Mouse (Mus musculus): ENCODE data around the gene Elp4. TPM values are rescaled to one million over a fixed set of nuclear protein-coding genes. Genes with fewer than 3 reads are reported as not detected.

Elp4 gene
- polyA plus RNA-seq (2014; fragmentation: Nextera tagmentation; extraction: Ambion mirVana) = 39.2 and 46.2 TPM in 2 replicates

DNA sequence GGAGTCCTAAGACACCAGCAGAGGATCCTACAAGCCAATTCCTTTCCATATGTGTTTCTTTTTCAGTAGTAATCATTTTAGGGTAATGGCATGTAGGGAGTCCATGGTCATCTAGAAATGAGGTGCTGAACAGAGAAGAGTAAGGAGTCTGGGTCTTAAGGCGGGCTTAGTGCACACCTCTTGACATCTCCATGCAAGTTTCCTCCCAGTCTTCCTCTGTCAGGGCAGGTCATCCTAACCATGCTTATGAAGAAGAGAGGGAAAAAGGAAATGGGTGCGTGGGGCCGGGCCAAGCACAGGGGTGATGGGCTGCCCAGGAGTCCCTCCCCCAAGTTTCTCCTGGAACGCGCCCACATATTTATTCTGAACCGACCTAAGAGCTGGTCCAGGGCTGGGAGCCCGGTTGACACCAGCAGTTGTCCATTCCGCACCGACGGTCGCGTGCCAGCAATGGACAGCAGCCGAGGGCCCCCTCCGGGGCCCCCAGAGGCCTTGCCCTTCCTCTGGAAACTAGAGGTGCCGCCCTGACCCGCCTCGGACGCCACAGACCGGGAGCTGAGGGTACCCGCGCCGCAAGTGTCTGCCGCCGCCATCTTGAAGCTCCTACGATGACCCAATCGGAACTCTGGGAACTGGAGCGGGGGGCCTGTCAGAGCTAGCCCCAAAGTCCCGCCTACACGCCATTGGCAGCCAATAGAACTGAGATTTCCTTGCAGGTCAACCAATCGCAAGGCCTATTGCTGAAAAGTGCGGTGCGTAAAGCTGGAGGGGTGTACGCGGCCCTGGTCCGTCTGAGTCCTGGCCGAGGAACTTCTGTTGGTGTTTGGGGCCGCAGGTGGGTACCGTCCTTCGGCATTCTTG lies at the start of gene Elp4, which contains the start of gene Immp1l:
Gene Elp4 (minus strand): TSS at position 669 of the 861 bp plus-strand sequence.
Gene Immp1l (plus strand): TSS at position 743 of the 861 bp plus-strand sequence.
- ATAC-seq (ENCODE audit: low FRiP score, low TSS enrichment) (peak; percentile 100), DNase-seq (peak; percentile 98)
- WGBS = under 1% methylated on average over 39 of the region's 39 CpGs
- peak within 1 kb of the TSS; percentile 89 for H3K4me3 ChIP-seq (replicated peaks; ENCODE audit: low read depth, low read length)
- peak within 1 kb of the TSS; percentile 54; the same call in 1 of the 2 replicates for H3K27ac ChIP-seq (replicated peaks; ENCODE audit: low read depth, low read length)
- peak within 1 kb of the TSS; percentile 73 for H3K9ac ChIP-seq (replicated peaks; ENCODE audit: low read length)
- peaks cover 9% of the 10 kb centered on the region for H3K4me1 ChIP-seq (ENCODE audit: control insufficient read depth, insufficient read depth, low read length)
- no peaks in the 10 kb centered on the region for H3K27me3 ChIP-seq (ENCODE audit: control insufficient read depth, insufficient read depth, low read length)
- H3K9me3 ChIP-seq (ENCODE audit: control insufficient read depth, low read length) = no peaks in the 10 kb centered on the region
- no peaks in the 10 kb centered on the region for H3K36me3 ChIP-seq (ENCODE audit: control insufficient read depth, insufficient read depth, low read length)
- peak within 1 kb of the TSS; percentile 71 for H3K4me2 ChIP-seq (ENCODE audit: low read length)

DNA sequence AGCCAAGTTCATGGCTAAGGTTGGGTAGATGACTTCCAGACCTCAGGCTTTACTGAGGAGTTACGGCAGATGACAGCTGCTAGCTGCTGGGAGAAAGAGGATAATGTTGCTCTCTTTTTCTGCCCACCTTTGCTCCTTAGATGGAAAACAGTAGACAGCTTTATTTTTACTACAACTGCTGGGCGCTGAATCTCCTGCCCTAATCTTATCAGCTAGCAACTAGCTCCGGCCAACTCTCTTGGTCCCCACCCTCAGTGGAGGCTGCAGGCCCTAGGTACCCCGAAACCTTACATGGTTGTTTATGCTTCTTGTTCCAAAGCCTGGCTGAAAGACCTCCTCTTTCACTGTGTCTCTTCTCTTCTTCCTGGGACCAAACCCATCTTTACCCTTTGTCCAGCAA lies 49.5 kb upstream of the Elp4 start:
- Histone ChIP-seq H3K4me1 (ENCODE audit: control insufficient read depth, insufficient read depth, low read length) (no peaks in the 10 kb centered on the region), H3K36me3 (ENCODE audit: control insufficient read depth, insufficient read depth, low read length) (no peaks in the 10 kb centered on the region), H3K4me2 (ENCODE audit: low read length) (no peak overlapping the region), H3K9me3 (ENCODE audit: control insufficient read depth, low read length) (no peaks in the 10 kb centered on the region), H3K27ac (replicated peaks; ENCODE audit: low read depth, low read length) (no peak overlapping the region), H3K9ac (replicated peaks; ENCODE audit: low read length) (no peak overlapping the region), H3K27me3 (ENCODE audit: control insufficient read depth, insufficient read depth, low read length) (no peaks in the 10 kb centered on the region), H3K4me3 (replicated peaks; ENCODE audit: low read depth, low read length) (no peak overlapping the region)
- 91% methylated on average over 4 of the region's 4 CpGs for WGBS
- DNase-seq = no peak
- no peak for ATAC-seq (ENCODE audit: low FRiP score, low TSS enrichment)

DNA sequence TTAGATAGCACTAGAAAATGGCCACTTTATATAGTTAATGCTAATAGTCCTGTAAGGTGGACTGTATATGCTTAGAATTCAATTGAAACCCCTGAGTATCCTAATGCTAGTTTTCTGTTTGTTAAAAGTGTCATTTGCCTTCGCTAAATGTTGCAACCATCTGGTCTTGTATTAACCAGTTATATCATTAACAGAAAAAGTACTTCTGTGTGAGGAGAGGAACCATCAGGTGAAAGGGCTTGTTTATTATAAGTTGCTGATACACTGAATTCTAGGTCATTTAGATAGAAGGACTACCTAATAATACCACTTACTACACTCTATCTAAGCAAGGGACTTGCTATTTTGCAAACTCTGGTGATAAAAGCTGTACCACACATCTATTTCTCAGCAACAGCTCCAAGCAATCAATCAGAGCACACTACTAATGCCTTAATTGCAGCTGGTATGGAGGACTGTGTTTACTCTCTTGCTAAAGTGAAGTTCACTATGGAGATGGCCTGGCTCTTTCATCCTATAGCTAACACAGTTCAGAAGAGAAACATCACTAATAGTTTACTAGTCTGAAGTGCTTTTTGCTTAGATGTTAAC lies 47.1 kb upstream of the Elp4 start:
- Histone ChIP-seq H3K27ac (replicated peaks; ENCODE audit: low read depth, low read length) (no peak overlapping the region), H3K36me3 (ENCODE audit: control insufficient read depth, insufficient read depth, low read length) (no peaks in the 10 kb centered on the region), H3K4me3 (replicated peaks; ENCODE audit: low read depth, low read length) (no peak overlapping the region), H3K27me3 (ENCODE audit: control insufficient read depth, insufficient read depth, low read length) (no peaks in the 10 kb centered on the region), H3K9me3 (ENCODE audit: control insufficient read depth, low read length) (no peaks in the 10 kb centered on the region), H3K4me1 (ENCODE audit: control insufficient read depth, insufficient read depth, low read length) (no peaks in the 10 kb centered on the region), H3K4me2 (ENCODE audit: low read length) (no peak overlapping the region), H3K9ac (replicated peaks; ENCODE audit: low read length) (no peak overlapping the region)
- no peak for DNase-seq
- no peak for ATAC-seq (ENCODE audit: low FRiP score, low TSS enrichment)
- WGBS = 95% methylated on average over 1 of the region's 1 CpGs

DNA sequence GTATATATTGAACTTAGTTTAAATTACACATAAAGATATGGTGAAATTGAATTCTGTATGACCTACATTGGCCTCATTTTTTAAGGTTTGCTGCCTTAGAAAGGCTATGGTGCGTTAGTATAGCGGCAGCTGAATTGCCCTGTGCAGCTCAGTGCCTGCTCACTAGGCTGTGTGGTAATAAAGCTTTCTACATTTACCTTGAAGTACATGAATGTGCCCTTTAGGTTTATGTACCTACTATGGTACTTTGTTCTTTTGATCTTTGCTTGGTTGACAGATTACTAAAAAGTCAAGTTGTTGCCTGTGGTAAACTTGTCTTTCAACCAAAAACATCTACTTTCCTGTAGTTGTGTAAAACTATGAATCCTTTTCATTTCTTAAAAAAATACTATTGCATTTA lies 45.8 kb upstream of the Elp4 start:
- DNase-seq = no peak
- 89% methylated on average over 2 of the region's 2 CpGs for WGBS
- no peak overlapping the region for H3K9ac ChIP-seq (replicated peaks; ENCODE audit: low read length)
- no peaks in the 10 kb centered on the region for H3K9me3 ChIP-seq (ENCODE audit: control insufficient read depth, low read length)
- H3K27ac ChIP-seq (replicated peaks; ENCODE audit: low read depth, low read length) = no peak overlapping the region
- H3K4me2 ChIP-seq (ENCODE audit: low read length) = no peak overlapping the region
- no peaks in the 10 kb centered on the region for H3K36me3 ChIP-seq (ENCODE audit: control insufficient read depth, insufficient read depth, low read length)
- H3K4me3 ChIP-seq (replicated peaks; ENCODE audit: low read depth, low read length) = no peak overlapping the region
- ATAC-seq (ENCODE audit: low FRiP score, low TSS enrichment) = no peak
- H3K27me3 ChIP-seq (ENCODE audit: control insufficient read depth, insufficient read depth, low read length) = no peaks in the 10 kb centered on the region
- no peaks in the 10 kb centered on the region for H3K4me1 ChIP-seq (ENCODE audit: control insufficient read depth, insufficient read depth, low read length)

DNA sequence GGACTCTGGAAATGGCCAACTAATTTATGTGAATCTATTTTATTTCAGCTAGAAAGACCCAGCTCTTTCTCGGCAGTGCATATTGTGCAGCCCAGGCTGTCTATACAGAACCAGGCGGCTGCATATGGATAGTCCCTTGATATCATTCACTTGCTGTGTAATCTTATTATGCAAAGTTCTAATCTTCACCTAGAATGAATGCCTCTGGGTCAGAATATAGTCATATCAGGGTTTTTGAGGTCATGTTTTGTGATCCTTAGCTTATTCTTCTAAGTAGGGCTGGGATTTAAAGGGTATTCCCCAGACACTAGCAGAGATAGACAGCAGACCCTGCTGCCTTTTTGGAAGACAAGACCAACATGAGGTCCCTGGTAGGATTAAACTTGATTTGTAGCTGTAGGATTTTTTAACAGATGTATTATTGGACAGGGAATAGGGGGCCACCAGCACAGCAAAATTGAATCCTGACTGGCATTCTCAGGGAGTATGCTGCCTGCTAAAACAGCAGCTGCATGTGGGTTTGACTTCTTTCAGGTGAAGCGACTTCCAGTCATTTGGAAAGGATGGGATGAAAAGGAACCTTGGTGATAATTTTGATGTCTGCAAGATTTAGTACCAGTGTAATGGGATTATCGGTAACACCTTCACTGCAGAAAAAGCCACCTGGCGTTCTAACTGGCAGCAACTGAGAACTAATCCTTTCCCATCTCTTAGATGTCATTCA lies 13.4 kb upstream of the Elp4 start:
- WGBS = 22% methylated on average over 5 of the region's 5 CpGs
- no peak overlapping the region for H3K4me3 ChIP-seq (replicated peaks; ENCODE audit: low read depth, low read length)
- no peak overlapping the region for H3K9ac ChIP-seq (replicated peaks; ENCODE audit: low read length)
- H3K27me3 ChIP-seq (ENCODE audit: control insufficient read depth, insufficient read depth, low read length) = peaks cover 3% of the 10 kb centered on the region; the same call in 1 of the 2 replicates
- H3K27ac ChIP-seq (replicated peaks; ENCODE audit: low read depth, low read length) = 0 out of 2 replicates have a peak overlapping the region, but pooled peaks have one; percentile 14
- ATAC-seq (ENCODE audit: low FRiP score, low TSS enrichment) (peak; percentile 80; the same call in 1 of the 2 replicates), DNase-seq (peak; percentile 60)
- H3K9me3 ChIP-seq (ENCODE audit: control insufficient read depth, low read length) = no peaks in the 10 kb centered on the region
- no peak overlapping the region for H3K4me2 ChIP-seq (ENCODE audit: low read length)
- H3K4me1 ChIP-seq (ENCODE audit: control insufficient read depth, insufficient read depth, low read length) = peaks cover 7% of the 10 kb centered on the region
- no peaks in the 10 kb centered on the region for H3K36me3 ChIP-seq (ENCODE audit: control insufficient read depth, insufficient read depth, low read length)

DNA sequence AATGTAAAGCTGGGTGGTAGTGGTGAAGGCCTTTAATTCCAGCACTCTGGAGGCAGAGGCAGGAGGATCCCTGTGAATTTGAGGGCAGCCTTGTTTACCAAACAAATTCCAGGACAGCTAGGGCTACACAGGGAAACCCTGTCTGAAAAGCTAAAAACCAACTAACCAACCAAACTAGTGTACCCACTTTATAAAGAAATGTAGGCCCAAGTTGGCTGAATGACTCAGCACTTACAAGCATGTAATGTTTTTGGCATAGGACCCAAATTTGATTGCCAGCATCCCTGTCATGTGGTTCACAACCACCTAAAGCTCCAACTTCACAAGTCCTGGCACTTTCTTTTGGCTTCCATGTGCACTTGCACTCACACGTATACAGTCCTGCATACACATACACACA lies 12.3 kb upstream of the Elp4 start:
- H3K4me3 ChIP-seq (replicated peaks; ENCODE audit: low read depth, low read length) = no peak overlapping the region
- no peak overlapping the region for H3K4me2 ChIP-seq (ENCODE audit: low read length)
- peaks cover 3% of the 10 kb centered on the region; the same call in 1 of the 2 replicates for H3K27me3 ChIP-seq (ENCODE audit: control insufficient read depth, insufficient read depth, low read length)
- H3K9ac ChIP-seq (replicated peaks; ENCODE audit: low read length) = no peak overlapping the region
- ATAC-seq (ENCODE audit: low FRiP score, low TSS enrichment) (no peak), DNase-seq (no peak)
- H3K27ac ChIP-seq (replicated peaks; ENCODE audit: low read depth, low read length) = no peak overlapping the region
- no peaks in the 10 kb centered on the region for H3K9me3 ChIP-seq (ENCODE audit: control insufficient read depth, low read length)
- H3K4me1 ChIP-seq (ENCODE audit: control insufficient read depth, insufficient read depth, low read length) = peaks cover 7% of the 10 kb centered on the region
- 94% methylated on average over 1 of the region's 1 CpGs for WGBS
- no peaks in the 10 kb centered on the region for H3K36me3 ChIP-seq (ENCODE audit: control insufficient read depth, insufficient read depth, low read length)

DNA sequence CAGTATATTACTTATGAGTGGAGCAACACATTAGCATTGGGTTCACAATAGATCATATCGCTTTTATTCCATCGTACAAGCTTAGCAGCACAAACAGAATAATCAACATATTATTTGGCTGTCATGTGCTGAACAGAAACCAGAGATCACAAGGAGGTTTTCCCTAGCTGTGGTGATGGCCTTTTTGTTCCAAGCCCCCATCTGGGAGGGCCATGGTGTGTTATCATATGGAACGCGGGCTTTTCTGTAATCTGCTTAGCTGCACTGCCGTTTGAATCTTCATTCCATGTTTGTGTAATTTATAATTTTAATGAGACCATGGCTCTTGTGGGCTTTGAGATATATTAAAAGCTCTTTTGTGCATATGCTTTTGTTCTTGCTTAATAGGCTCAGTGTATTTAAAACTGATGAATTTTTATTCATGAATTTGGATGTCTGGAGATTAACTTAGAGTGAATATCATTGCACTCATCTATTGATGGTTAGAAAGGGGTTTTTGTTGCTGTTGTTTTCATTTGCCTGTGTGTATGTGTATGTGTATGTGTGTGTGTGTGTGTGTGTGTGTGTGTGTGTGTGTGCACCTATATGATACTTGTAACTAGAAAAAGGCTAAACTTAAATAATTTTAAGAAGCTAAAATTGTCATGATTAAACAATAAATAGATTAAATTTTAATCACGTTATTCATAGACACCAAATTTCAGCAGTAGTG lies 9.4 kb upstream of the Elp4 start:
- H3K27me3 ChIP-seq (ENCODE audit: control insufficient read depth, insufficient read depth, low read length) = peaks cover 9% of the 10 kb centered on the region; the same call in 1 of the 2 replicates
- H3K27ac ChIP-seq (replicated peaks; ENCODE audit: low read depth, low read length) = no peak overlapping the region
- H3K9me3 ChIP-seq (ENCODE audit: control insufficient read depth, low read length) = no peaks in the 10 kb centered on the region
- WGBS = 19% methylated on average over 6 of the region's 6 CpGs
- DNase-seq = peak; percentile 78
- H3K9ac ChIP-seq (replicated peaks; ENCODE audit: low read length) = no peak overlapping the region
- H3K4me3 ChIP-seq (replicated peaks; ENCODE audit: low read depth, low read length) = no peak overlapping the region
- peak; percentile 69 for ATAC-seq (ENCODE audit: low FRiP score, low TSS enrichment)
- peaks cover 7% of the 10 kb centered on the region for H3K4me1 ChIP-seq (ENCODE audit: control insufficient read depth, insufficient read depth, low read length)
- H3K36me3 ChIP-seq (ENCODE audit: control insufficient read depth, insufficient read depth, low read length) = peaks cover 3% of the 10 kb centered on the region; the same call in 1 of the 2 replicates
- H3K4me2 ChIP-seq (ENCODE audit: low read length) = peak overlapping the region; percentile 21; the same call in 1 of the 2 replicates

DNA sequence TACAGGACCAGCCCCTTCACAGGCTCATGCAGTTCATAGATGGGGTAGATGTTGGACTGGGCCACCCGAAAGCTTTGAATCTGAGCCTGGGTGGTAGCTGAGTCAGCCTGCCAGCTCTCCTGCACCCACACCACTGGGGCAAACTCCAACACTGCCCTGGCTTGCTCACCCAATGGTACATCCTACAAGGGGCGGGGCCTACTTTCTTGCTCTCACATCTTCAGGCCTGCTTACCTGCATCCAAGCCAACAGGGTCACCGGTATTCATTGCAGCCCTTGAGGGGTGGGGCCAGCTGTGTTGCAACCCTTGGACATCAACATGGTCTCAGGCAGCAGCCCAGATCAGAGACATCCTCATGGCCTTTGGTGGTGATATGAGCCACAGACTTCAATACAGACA lies 6.2 kb upstream of the Elp4 start:
- WGBS = 89% methylated on average over 3 of the region's 3 CpGs
- Histone ChIP-seq H3K4me3 (replicated peaks; ENCODE audit: low read depth, low read length) (no peak overlapping the region), H3K4me2 (ENCODE audit: low read length) (no peak overlapping the region), H3K27me3 (ENCODE audit: control insufficient read depth, insufficient read depth, low read length) (peaks cover 9% of the 10 kb centered on the region; the same call in 1 of the 2 replicates), H3K9ac (replicated peaks; ENCODE audit: low read length) (no peak overlapping the region), H3K9me3 (ENCODE audit: control insufficient read depth, low read length) (no peaks in the 10 kb centered on the region), H3K27ac (replicated peaks; ENCODE audit: low read depth, low read length) (no peak overlapping the region), H3K36me3 (ENCODE audit: control insufficient read depth, insufficient read depth, low read length) (peaks cover 3% of the 10 kb centered on the region; the same call in 1 of the 2 replicates), H3K4me1 (ENCODE audit: control insufficient read depth, insufficient read depth, low read length) (0 out of 2 replicates have a peak, but pooled peaks cover 2% of the 10 kb centered on the region)
- no peak for DNase-seq
- ATAC-seq (ENCODE audit: low FRiP score, low TSS enrichment) = peak; percentile 38; the same call in 1 of the 2 replicates
